Comparison of ENCODE assay signal across 8 mouse cellular contexts in the genomic region with DNA sequence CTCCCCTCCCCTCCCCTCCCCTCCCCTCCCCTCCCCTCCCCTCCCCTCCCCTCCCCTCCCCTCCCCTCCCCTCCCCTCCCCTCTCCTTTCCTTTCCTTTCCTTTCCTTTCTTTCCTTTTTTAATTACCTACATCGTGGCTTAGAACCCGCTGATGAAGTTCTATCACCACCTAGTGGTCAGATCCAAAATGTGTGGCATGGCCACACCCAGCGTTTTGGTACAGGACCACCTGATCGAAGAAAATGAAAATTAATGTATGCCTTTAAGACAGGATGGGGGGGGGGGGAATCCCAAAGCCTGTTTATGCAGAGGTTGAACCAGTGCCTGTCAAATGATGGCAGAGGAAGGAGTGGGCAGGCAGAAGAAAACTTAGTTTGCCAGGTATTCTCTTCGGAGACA.
DNase-seq lines count a peak whose midpoint lies in the region; ATAC-seq and TF ChIP-seq lines count a peak whose summit lies in the region.

No protein-coding gene starts in this region.

- whole genome bisulfite sequencing in heart, adult 2 months: 24% methylated on average over 5 of the region's 5 CpGs
- WGBS in limb, embryonic 14.5 days: 32% methylated on average over 5 of the region's 5 CpGs
- 19% methylated on average over 5 of the region's 5 CpGs for WGBS in midbrain, postnatal 0 days

- H3K9me3 ChIP-seq in G1E (replicated peaks): 0 out of 2 replicates have a peak, but pooled peaks cover 2% of the 10 kb centered on the region
- H3K9me3 ChIP-seq in limb, embryonic 14.5 days (ENCODE audit: control insufficient read depth, low read length): no peaks in the 10 kb centered on the region
- H3K9me3 ChIP-seq in midbrain, postnatal 0 days (ENCODE audit: low read length): no peaks in the 10 kb centered on the region

- H3K4me2 ChIP-seq in limb, embryonic 14.5 days (replicated peaks; ENCODE audit: low read depth, low read length, severe bottlenecking): no peak overlapping the region
- no peak overlapping the region; the same call in 1 of the 2 replicates for H3K4me2 ChIP-seq in midbrain, postnatal 0 days (ENCODE audit: low read depth, low read length, poor library complexity, severe bottlenecking)

- peak; percentile 56 for TF ChIP-seq CTCF in heart, adult 2 months (IDR thresholded peaks at IDR 0.05)
- no peak for TF ChIP-seq CTCF in G1E (IDR thresholded peaks at IDR 0.05; ENCODE audit: low read depth, low read length)
- peak; percentile 71 for TF ChIP-seq CTCF in cortical plate, adult 2 months (IDR thresholded peaks at IDR 0.05; ENCODE audit: extremely low read depth, insufficient read depth, low read length)
- TF ChIP-seq CTCF in midbrain, postnatal 0 days (IDR thresholded peaks at IDR 0.05): peak; percentile 91

- no peak overlapping the region for H3K9ac ChIP-seq in heart, adult 2 months (ENCODE audit: low read depth, low read length)
- no peak overlapping the region for H3K9ac ChIP-seq in limb, embryonic 14.5 days (ENCODE audit: low read depth, low read length, severe bottlenecking)
- no peak overlapping the region for H3K9ac ChIP-seq in midbrain, postnatal 0 days (replicated peaks; ENCODE audit: low read length, poor library complexity, severe bottlenecking)

- no peaks in the 10 kb centered on the region for H3K79me2 ChIP-seq in heart, adult 2 months (replicated peaks; ENCODE audit: control insufficient read depth, insufficient read depth, low read length)

- TF ChIP-seq POLR2A in heart, adult 2 months (IDR thresholded peaks at IDR 0.05; ENCODE audit: insufficient read depth, low read depth, low read length): no peak
- no peak for TF ChIP-seq POLR2A in cortical plate, adult 2 months (IDR thresholded peaks at IDR 0.05; ENCODE audit: extremely low read depth, insufficient read depth, low read length)
- no peak for TF ChIP-seq POLR2A in limb, embryonic 14.5 days (IDR thresholded peaks at IDR 0.05; ENCODE audit: borderline replicate concordance, extremely low read depth, insufficient read depth, insufficient read length)

- no peak for ATAC-seq in G1E (ENCODE audit: extremely low read depth, insufficient number of reproducible peaks, low FRiP score, poor library complexity, severe bottlenecking)
- ATAC-seq in limb, embryonic 14.5 days (ENCODE audit: low FRiP score, low read depth): peak; percentile 65; the same call in 1 of the 2 replicates
- 0 out of 2 replicates have a peak, but pooled peaks have one; percentile 20 for ATAC-seq in midbrain, postnatal 0 days (ENCODE audit: low FRiP score)
- no peak for ATAC-seq in erythroid progenitor cell, adult 5-6 weeks (replicated peaks; ENCODE audit: low FRiP score, poor library complexity, severe bottlenecking)

- TF ChIP-seq EP300 in heart, adult 2 months (IDR thresholded peaks at IDR 0.05; ENCODE audit: insufficient read depth, low read depth, low read length): no peak

- intact Hi-C loops in heart, adult 2 months (cut with DNase I): loop anchor here (10.0 kb wide), 1 partner anchor 1017 kb away; a partner anchor contains a TSS
- intact Hi-C loops in heart, postnatal 25 days (cut with DNase I): loop anchor here (1.0 kb wide), 1 partner anchor 1018 kb away; a partner anchor contains a TSS

- H3K4me1 ChIP-seq in heart, adult 2 months (ENCODE audit: control insufficient read depth, insufficient read depth, low read length): no peaks in the 10 kb centered on the region
- no peaks in the 10 kb centered on the region; the same call in 1 of the 2 replicates for H3K4me1 ChIP-seq in G1E (ENCODE audit: insufficient read depth, low read depth, low read length)
- H3K4me1 ChIP-seq in cortical plate, adult 2 months (ENCODE audit: control insufficient read depth, insufficient read depth, low read length): no peaks in the 10 kb centered on the region
- no peaks in the 10 kb centered on the region for H3K4me1 ChIP-seq in limb, embryonic 14.5 days (ENCODE audit: control insufficient read depth, insufficient read depth, low read length)
- no peaks in the 10 kb centered on the region; the same call in 1 of the 2 replicates for H3K4me1 ChIP-seq in midbrain, postnatal 0 days (ENCODE audit: insufficient read depth, low read length)

- H3K27me3 ChIP-seq in heart, adult 2 months (ENCODE audit: control insufficient read depth, insufficient read depth, low read length): no peaks in the 10 kb centered on the region
- H3K27me3 ChIP-seq in G1E (ENCODE audit: insufficient read depth, low read length): peaks cover 7% of the 10 kb centered on the region; the same call in 1 of the 2 replicates
- no peaks in the 10 kb centered on the region for H3K27me3 ChIP-seq in limb, embryonic 14.5 days (ENCODE audit: control insufficient read depth, insufficient read depth, low read length)
- H3K27me3 ChIP-seq in midbrain, postnatal 0 days (ENCODE audit: insufficient read depth, low read length): no peaks in the 10 kb centered on the region

- H3K4me3 ChIP-seq in heart, adult 2 months: no peak overlapping the region
- no peak overlapping the region for H3K4me3 ChIP-seq in G1E (ENCODE audit: low read depth, low read length)
- H3K4me3 ChIP-seq in cortical plate, adult 2 months (ENCODE audit: insufficient read depth, low read length): peak overlapping the region; percentile 29; the same call in 1 of the 2 replicates
- H3K4me3 ChIP-seq in limb, embryonic 14.5 days (replicated peaks; ENCODE audit: low read length): no peak overlapping the region
- H3K4me3 ChIP-seq in midbrain, postnatal 0 days (ENCODE audit: low read depth, low read length): no peak overlapping the region

- DNase-seq in heart, adult 2 months: no peak
- no peak for DNase-seq in heart, postnatal 25 days (ENCODE audit: low spot score)
- DNase-seq in G1E (ENCODE audit: low spot score): peak; percentile 31
- peak; percentile 79 for DNase-seq in induced T-regulatory cell, adult 2 months (ENCODE audit: low read depth)
- peak; percentile 87 for DNase-seq in limb, embryonic 14.5 days (ENCODE audit: low spot score)
- DNase-seq in midbrain, postnatal 0 days (ENCODE audit: low spot score): peak; percentile 91

- no peaks in the 10 kb centered on the region for H3K36me3 ChIP-seq in heart, adult 2 months (ENCODE audit: control insufficient read depth, insufficient read depth, low read length)
- peaks cover 13% of the 10 kb centered on the region for H3K36me3 ChIP-seq in G1E (replicated peaks)
- peaks cover 7% of the 10 kb centered on the region; the same call in 1 of the 2 replicates for H3K36me3 ChIP-seq in limb, embryonic 14.5 days (ENCODE audit: control insufficient read depth, insufficient read depth, low read length)
- no peaks in the 10 kb centered on the region for H3K36me3 ChIP-seq in midbrain, postnatal 0 days (ENCODE audit: insufficient read depth, low read length)

- H3K27ac ChIP-seq in heart, adult 2 months: no peak overlapping the region
- no peak overlapping the region for H3K27ac ChIP-seq in cortical plate, adult 2 months (ENCODE audit: insufficient read depth, low read length)
- H3K27ac ChIP-seq in limb, embryonic 14.5 days (replicated peaks; ENCODE audit: low read depth, low read length): no peak overlapping the region
- H3K27ac ChIP-seq in midbrain, postnatal 0 days (ENCODE audit: low read depth, low read length): no peak overlapping the region

Comparison
In these comparisons a context has a peak if more than half of its experiments do, and no peak if none do; other contexts are left out.
1. DNase-seq: peak in G1E (single experiment), induced T-regulatory cell, adult 2 months (single experiment), limb, embryonic 14.5 days (single experiment) and midbrain, postnatal 0 days (single experiment); none in heart, adult 2 months (0 of 2) and heart, postnatal 25 days (single experiment).
2. ATAC-seq: peak in limb, embryonic 14.5 days (single experiment) and midbrain, postnatal 0 days (single experiment); none in G1E (single experiment) and erythroid progenitor cell, adult 5-6 weeks (single experiment).